Mouse (Mus musculus) kidney, embryonic 14.5 days (tissue): ENCODE data around the gene Prss33. TPM values are rescaled to one million over a fixed set of nuclear protein-coding genes. Genes with fewer than 3 reads are reported as not detected.

ENCODE experiments used
- microRNA-seq: library from miRNA; unstranded; fragments of <30 nt; microRNA quantifications from one replicate; pipeline ENCODE4, GENCODE M21; 2016
- polyA plus RNA-seq: library from polyadenylated mRNA; unstranded; fragments of >200 nt; fragmentation: Nextera tagmentation; extraction: Ambion mirVana; gene quantifications from 2 replicates; pipeline ENCODE4 v1.2.1, GENCODE M21; 2014

Prss33 gene
- polyA plus RNA-seq, 1 experiment from 2014 or later = 0.26 TPM

Small RNA genes within 50 kb of the gene (microRNA-seq; reads per million reads assigned to microRNA genes)
- 0.84 reads per million for gene Mir5125

Other genes starting within 250 kb of the Prss33 start
- 15.3 and 19.1 TPM in 2 replicates for gene Zfp13, start 236.6 kb downstream of the Prss33 start, polyA plus RNA-seq
- 0.29 and 0.45 TPM in 2 replicates for gene Zscan10, start 235.2 kb downstream of the Prss33 start, polyA plus RNA-seq
- 0.46 and 1.3 TPM in 2 replicates for gene Mmp25, start 190.8 kb downstream of the Prss33 start, polyA plus RNA-seq
- 0.76 and 1.2 TPM in 2 replicates for gene Bicdl2, start 175.6 kb downstream of the Prss33 start, polyA plus RNA-seq
- 61.9 and 83.8 TPM in 2 replicates for gene Hcfc1r1, start 162.5 kb downstream of the Prss33 start, polyA plus RNA-seq
- gene Thoc6, start 162.2 kb downstream of the Prss33 start, polyA plus RNA-seq = 53.0 and 62.9 TPM in 2 replicates
- gene Tnfrsf12a, start 158.6 kb downstream of the Prss33 start, polyA plus RNA-seq = 14.5 and 16.4 TPM in 2 replicates
- 153 and 181 TPM in 2 replicates for gene Cldn6, start 156.8 kb downstream of the Prss33 start, polyA plus RNA-seq
- gene Cldn9, start 152.0 kb downstream of the Prss33 start, polyA plus RNA-seq = 63.7 and 65.5 TPM in 2 replicates
- gene 1520401A03Rik, start 113.3 kb downstream of the Prss33 start, polyA plus RNA-seq = 0.15 and 0.16 TPM in 2 replicates
- gene Pkmyt1, start 109.7 kb downstream of the Prss33 start, polyA plus RNA-seq = 41.6 and 56.4 TPM in 2 replicates
- gene Paqr4, start 95.2 kb downstream of the Prss33 start, polyA plus RNA-seq = 14.7 and 17.6 TPM in 2 replicates
- gene Kremen2, start 90.2 kb downstream of the Prss33 start, polyA plus RNA-seq = 2.1 and 2.9 TPM in 2 replicates
- gene Flywch1, start 64.5 kb downstream of the Prss33 start, polyA plus RNA-seq = 73.0 and 91.7 TPM in 2 replicates
- gene Flywch2, start 50.0 kb downstream of the Prss33 start, polyA plus RNA-seq = 40.7 and 43.7 TPM in 2 replicates
- 560 and 567 TPM in 2 replicates for gene Srrm2, start 45.5 kb downstream of the Prss33 start, polyA plus RNA-seq
- gene Elob, start 6.9 kb downstream of the Prss33 start, polyA plus RNA-seq = 982 and 1,429 TPM in 2 replicates
- gene Prss32, start 7.8 kb upstream of the Prss33 start, polyA plus RNA-seq = 0.14 TPM in 1 of 2 replicates, not detected in the other
- gene Prss41, start 8.1 kb upstream of the Prss33 start, polyA plus RNA-seq = 3.1 and 3.9 TPM in 2 replicates
- not detected in 2 replicates for gene Prss21, start 32.0 kb upstream of the Prss33 start, polyA plus RNA-seq
- not detected in 2 replicates for gene Dcpp1, start 44.8 kb upstream of the Prss33 start, polyA plus RNA-seq
- not detected in 2 replicates for gene Dcpp2, start 44.8 kb upstream of the Prss33 start, polyA plus RNA-seq
- gene Dcpp3, start 81.4 kb upstream of the Prss33 start, polyA plus RNA-seq = not detected in 2 replicates
- gene Sbp, start 105.6 kb upstream of the Prss33 start, polyA plus RNA-seq = not detected in 2 replicates
- gene Sbpl, start 119.2 kb upstream of the Prss33 start, polyA plus RNA-seq = not detected in 2 replicates
- 0.26 and 0.30 TPM in 2 replicates for gene Prss30, start 144.5 kb upstream of the Prss33 start, polyA plus RNA-seq
- gene Prss22, start 162.0 kb upstream of the Prss33 start, polyA plus RNA-seq = 0.59 and 0.91 TPM in 2 replicates
- gene Prss27, start 202.1 kb upstream of the Prss33 start, polyA plus RNA-seq = not detected in 2 replicates
- gene Kctd5, start 237.4 kb upstream of the Prss33 start, polyA plus RNA-seq = 46.2 and 65.1 TPM in 2 replicates